Comparison of ENCODE assay signal across 8 mouse cellular contexts in genomic region chr2:128428651-128429633, GRCm38 (mm10).
DNase-seq lines count a peak whose midpoint lies in the region; ATAC-seq lines count a peak whose summit lies in the region.

No protein-coding gene starts in this region.

- H3K4me2 ChIP-seq in embryonic facial prominence, embryonic 12.5 days (replicated peaks), result no peak overlapping the region
- peak overlapping the region; percentile 13 for H3K4me2 ChIP-seq in limb, embryonic 12.5 days
- H3K4me2 ChIP-seq in midbrain, embryonic 15.5 days, result no peak overlapping the region

- H3K4me1 ChIP-seq in embryonic facial prominence, embryonic 12.5 days, result peaks cover 27% of the 10 kb centered on the region
- peaks cover 28% of the 10 kb centered on the region for H3K4me1 ChIP-seq in limb, embryonic 12.5 days (replicated peaks)
- H3K4me1 ChIP-seq in midbrain, embryonic 15.5 days, result no peaks in the 10 kb centered on the region

- H3K9me3 ChIP-seq in embryonic facial prominence, embryonic 12.5 days, result no peaks in the 10 kb centered on the region
- H3K9me3 ChIP-seq in limb, embryonic 12.5 days, result no peaks in the 10 kb centered on the region
- H3K9me3 ChIP-seq in midbrain, embryonic 15.5 days, result no peaks in the 10 kb centered on the region

- ATAC-seq in embryonic facial prominence, embryonic 12.5 days (ENCODE audit: insufficient number of reproducible peaks, insufficient read depth, low FRiP score, low TSS enrichment), result no peak
- ATAC-seq in limb, embryonic 12.5 days (ENCODE audit: insufficient number of reproducible peaks, insufficient read depth, low FRiP score, low TSS enrichment, low read depth), result no peak
- ATAC-seq in midbrain, embryonic 15.5 days (replicated peaks), result no peak

- H3K27ac ChIP-seq in embryonic facial prominence, embryonic 12.5 days, result peak overlapping the region; percentile 37; the same call in 1 of the 2 replicates
- H3K27ac ChIP-seq in limb, embryonic 12.5 days, result peak overlapping the region; percentile 59
- peak overlapping the region; percentile 16; the same call in 1 of the 2 replicates for H3K27ac ChIP-seq in midbrain, embryonic 15.5 days

- no peak overlapping the region for H3K4me3 ChIP-seq in embryonic facial prominence, embryonic 12.5 days
- H3K4me3 ChIP-seq in limb, embryonic 12.5 days (replicated peaks), result no peak overlapping the region
- H3K4me3 ChIP-seq in midbrain, embryonic 15.5 days, result no peak overlapping the region

- peak; percentile 28 to 42 for DNase-seq in urinary bladder, adult 18-20 months (ENCODE audit: low spot score in 2 of 2)
- DNase-seq in urinary bladder, postnatal 10 days (ENCODE audit: low spot score), result no peak
- peak; percentile 69 for DNase-seq in heart, postnatal 4 days
- DNase-seq in layer of hippocampus, postnatal 14 days (ENCODE audit: low spot score in 2 of 2), result no peak
- no peak for DNase-seq in layer of hippocampus, adult 11-12 months (ENCODE audit: low spot score)

- H3K9ac ChIP-seq in embryonic facial prominence, embryonic 12.5 days, result no peak overlapping the region
- H3K9ac ChIP-seq in limb, embryonic 12.5 days (replicated peaks), result no peak overlapping the region
- no peak overlapping the region for H3K9ac ChIP-seq in midbrain, embryonic 15.5 days

- H3K36me3 ChIP-seq in embryonic facial prominence, embryonic 12.5 days, result no peaks in the 10 kb centered on the region
- H3K36me3 ChIP-seq in limb, embryonic 12.5 days, result no peaks in the 10 kb centered on the region
- no peaks in the 10 kb centered on the region for H3K36me3 ChIP-seq in midbrain, embryonic 15.5 days (replicated peaks)

- WGBS in embryonic facial prominence, embryonic 12.5 days, result 46% methylated on average over 18 of the region's 18 CpGs
- 55% methylated on average over 18 of the region's 18 CpGs for WGBS in limb, embryonic 12.5 days
- 60% methylated on average over 18 of the region's 18 CpGs for WGBS in midbrain, embryonic 15.5 days

- no peaks in the 10 kb centered on the region for H3K27me3 ChIP-seq in embryonic facial prominence, embryonic 12.5 days
- H3K27me3 ChIP-seq in limb, embryonic 12.5 days, result no peaks in the 10 kb centered on the region
- H3K27me3 ChIP-seq in midbrain, embryonic 15.5 days (replicated peaks), result no peaks in the 10 kb centered on the region

Comparison
In these comparisons a context has a peak if more than half of its experiments do, and no peak if none do; other contexts are left out.
1. DNase-seq: peak in urinary bladder, adult 18-20 months (2 of 2) and heart, postnatal 4 days (single experiment); none in urinary bladder, postnatal 10 days (single experiment), layer of hippocampus, postnatal 14 days (0 of 2) and layer of hippocampus, adult 11-12 months (single experiment).
2. Peak in every context shown above with its lines, with median percentiles within 50 percentile points of each other: H3K27ac ChIP-seq.